Mouse (Mus musculus) cerebellum, adult 8-10 months (tissue): ENCODE results near the gene Blmh.

Source experiments
- DNase-seq: peaks from one replicate; pipeline ENCODE4 v3.0.0; 2022

The Blmh gene

DNA sequence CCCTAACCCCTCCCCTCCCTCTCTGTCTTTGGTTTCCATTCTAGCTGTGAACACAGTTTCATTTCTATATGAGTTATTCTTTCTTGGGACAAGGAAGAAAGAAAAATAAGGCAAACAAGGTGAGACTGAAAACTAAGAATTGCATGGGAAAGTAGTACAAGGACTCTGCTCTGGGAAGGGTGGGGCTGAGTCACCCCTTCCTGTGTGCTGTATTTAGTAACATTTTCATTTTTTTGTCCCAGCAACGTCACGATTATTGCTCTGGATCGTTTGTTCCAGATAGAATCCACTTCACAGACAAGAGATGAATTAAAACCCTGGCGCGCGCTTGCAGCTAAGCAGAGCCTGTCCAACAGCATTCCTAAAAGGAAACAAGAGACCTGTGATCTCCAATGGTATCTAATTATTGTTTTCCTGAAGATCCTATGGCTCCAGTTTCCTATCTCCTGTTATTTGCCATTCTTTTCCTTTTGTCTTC, at the start of gene Blmh:
Blmh (plus strand) TSS at position 51 of the 478 bp plus-strand sequence.
- no peak for DNase-seq

DNA sequence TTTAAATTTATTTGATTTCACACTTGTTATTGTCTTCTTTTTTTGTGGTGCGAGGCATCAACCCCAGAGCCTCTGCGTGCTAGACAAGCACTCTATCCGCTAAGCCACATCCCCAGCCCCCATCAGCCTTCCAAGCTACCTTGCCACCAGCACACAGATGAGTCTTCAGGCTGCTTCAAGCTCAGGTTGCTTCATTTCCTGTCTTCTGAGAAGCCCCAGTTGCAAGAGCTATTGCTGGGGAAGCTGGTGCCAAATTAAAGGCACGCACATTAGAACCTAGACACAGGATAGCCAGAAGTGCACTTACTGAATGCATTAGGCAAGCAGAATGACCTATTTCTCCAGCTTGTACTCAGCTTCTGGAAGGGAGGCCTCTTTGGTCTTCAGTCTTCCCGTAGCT, 44.8 kb upstream of the Blmh start:
- DNase-seq = no peak

DNA sequence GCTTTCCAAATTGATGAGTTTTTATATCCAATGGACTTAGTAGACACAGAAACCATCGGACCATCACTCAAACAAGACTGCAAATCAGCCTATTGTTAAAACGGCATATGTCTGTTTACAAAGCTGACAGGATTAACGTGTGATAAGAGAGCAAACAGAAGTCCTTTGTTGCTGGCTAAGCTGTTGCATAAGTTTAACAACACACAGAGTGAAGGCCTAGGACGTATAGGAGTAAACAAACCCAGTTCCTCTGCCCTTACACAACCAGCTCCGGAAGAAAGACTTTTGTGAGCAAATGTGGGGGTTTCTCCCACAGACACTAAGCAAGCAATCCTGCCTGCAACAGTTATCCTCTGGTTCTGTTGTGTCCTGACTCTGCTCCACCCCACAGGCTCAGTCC, 40.2 kb upstream of the Blmh start:
- no peak for DNase-seq

DNA sequence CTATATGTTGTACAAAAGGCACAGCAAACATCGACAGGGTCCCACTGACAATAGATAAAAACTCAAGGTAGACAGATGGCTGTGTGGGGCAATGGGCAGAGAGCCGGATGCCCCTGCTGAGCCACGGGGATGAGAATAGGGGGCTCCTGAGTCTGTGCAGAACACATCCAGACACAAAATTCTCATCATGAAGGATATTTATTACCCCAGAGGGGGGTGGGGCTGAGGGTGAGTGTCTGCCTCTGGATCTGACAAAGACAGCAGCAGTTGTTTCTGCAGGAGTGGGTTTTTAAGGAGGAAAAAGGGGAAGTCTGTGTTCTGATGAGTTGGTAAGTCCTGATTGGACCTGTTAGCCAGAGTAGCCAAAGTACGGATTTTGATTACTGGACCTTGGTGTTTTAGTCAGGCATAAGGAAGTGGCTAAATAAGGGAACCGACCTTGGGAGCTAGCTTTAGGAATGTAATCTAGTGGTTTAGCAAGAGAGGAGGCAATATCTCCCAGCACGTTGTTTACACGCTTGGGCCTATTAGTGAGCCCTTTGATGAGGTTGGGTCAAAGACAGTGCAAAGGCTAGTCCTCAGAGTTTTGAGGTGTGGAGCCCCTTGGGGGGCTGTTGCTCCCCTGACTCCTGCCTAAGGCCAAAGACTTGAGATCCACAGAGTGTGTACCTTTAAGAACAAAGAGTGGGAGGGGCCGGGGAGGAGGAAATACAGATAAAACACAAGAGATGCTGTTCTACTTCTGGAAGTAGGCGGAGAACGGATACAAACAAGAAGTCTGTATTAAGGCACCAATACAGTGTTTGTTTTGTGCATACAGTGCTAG, 35.1 kb upstream of the Blmh start:
- no peak for DNase-seq

DNA sequence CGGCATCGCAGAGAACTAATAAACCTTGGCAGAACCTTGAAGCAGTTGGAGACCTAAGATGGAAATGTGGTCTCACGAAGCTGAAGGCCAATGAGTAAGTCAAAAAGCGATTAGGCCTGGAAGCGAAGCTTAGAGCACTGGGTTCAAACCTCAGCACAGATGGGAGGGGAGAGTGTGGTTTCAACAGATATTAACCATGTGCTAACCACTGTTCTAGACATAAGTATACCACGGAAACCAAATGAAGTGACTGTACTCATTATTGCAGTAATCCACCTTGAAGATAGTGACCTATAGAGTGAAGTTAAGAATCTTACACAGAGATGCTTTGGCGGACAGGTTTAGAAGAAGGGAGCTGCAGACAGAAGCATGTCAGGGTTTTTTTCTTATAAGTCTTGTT, 33.4 kb upstream of the Blmh start:
- DNase-seq = no peak

DNA sequence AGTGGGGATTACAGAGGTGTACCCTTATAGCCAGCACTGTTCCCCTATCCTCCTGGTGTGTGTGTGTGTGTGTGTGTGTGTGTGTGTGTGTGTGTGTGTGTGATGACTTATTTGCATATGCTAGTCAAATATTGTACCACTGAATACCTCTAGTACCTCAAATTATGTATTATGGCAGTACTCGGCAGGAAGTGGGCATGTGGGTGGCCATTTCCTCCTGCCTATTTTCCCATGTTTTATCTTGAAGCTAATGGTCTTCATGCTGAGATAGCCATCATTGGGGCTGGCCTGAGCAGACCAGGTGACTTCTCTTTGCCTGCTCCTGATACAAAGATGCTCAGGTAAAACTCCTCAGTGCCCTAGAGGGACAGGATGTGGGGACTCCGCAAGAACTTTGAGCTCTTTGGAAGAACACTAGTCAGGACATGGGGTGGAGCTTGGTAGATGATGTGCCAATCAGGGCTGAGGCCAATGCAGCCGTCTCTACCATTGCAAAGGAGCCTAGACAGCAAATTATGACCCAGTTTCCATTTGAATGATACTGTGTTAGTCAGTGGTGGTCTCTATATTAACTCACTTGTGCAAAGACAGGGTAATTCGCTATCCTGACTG, 32.8 kb upstream of the Blmh start:
- DNase-seq = no peak

DNA sequence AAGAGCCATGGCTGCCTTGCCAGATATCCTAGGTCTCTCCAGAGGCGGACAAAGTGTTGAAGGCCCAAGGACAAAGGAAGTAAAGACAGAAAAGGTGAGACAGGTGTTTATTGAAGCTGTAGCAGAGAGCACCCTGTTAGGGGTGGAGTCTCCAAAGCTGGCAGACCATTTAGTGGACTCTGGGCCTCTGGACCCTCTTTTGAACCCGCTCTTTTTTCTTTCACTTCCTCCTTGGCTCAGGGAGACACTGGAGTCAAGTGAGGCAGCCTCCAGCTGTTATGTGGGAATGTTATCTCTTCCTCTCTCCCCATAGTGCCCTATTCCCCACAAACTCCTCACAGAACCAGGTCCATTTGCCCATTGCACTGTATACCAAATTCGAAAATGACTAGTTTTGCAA, 31.6 kb upstream of the Blmh start:
- no peak for DNase-seq

DNA sequence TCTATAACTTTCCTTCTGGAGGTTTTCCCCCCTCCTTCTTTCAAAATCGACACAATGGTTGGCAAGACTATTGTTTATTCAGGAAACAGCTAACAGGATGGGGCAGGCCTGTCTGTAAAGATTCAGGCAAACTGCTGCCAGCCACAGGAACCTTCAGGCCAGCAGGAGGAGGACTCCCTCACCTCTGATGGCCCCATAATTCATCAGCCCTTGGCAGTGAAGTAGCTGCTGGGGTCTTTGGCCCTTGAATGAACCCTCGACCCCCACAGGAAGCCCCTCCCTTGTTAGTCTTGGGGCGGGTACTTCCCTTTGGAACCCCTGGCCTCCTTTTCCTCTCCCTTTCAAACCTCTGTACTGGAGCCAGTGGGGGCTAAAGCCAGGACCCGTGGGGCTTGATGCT, 31.0 kb upstream of the Blmh start:
- DNase-seq = no peak

DNA sequence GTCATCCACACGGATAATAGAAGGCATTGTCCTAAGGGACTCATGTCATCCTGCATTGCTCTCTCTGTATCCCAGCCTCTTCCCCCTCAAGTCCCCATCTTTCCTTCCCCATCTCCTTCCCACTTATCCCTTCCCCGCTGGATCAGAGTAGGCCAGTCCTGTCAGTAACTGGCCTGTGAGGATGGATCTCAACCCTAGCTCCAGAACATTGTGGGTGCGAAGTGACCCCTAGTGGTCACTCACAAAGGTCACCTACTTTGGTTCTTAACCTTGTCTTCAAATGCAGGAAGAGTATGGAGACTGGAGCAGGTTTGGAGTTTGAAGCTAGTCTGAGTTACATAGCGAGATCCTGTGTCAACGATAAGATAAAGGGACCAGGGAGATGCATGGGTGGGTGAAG, 30.4 kb upstream of the Blmh start:
- peak; percentile 67 for DNase-seq

DNA sequence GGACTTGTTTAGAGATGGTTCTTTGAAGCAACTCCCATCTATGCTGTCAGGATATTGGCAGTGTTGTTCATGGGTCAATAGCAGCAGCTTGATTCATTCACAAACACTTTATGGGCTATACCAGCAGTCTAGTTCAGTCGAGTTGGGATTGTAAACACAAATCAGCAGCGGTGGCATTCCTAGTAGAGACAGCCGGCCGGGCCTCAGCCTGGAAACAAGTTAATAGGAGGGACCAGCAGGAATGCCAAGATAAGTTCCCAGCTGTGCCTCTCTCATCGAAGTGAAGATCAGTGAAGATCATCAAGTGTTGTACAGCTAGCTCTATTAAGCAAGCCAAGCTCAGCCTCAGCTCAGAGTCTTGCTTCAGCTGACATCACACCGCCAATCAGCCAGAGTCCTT, 28.2 kb upstream of the Blmh start:
- no peak for DNase-seq

DNA sequence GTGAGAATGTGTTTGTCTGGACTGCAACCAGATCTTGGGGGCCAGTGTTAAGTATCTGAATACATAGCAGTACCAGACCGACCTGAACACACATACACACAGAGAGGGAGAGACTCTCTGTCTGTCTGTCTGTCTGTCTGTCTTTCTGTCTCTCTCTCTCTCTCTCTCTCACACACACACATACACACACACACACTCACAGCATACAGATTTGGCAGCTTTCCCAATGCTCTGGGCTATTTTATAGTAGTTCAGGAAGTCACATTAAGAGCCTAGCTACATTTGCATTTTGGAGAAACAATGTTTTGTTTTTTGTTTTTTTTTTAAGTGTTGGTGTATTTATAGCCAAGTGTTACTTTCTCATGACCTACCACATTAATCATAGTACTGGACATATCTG, 27.5 kb upstream of the Blmh start:
- DNase-seq = no peak

DNA sequence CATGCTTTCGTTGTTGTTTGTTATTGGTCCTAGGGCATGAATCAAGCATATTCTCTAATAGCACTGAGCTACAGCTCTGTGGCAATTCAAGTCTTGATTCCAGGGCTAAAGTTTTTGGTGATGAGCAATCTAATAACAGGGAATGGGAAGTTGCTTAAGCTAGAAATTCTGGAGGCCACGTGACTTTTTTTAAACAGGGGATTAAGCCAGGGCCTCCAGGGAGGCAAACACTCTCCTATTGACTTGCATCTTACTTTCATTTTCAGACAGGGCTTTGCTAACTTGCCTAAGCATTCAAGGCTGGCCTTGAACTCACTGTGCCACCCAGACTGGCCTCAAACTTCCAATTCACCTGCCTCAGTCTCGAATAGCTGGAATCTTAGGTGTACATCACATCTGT, 26.7 kb upstream of the Blmh start:
- no peak for DNase-seq

DNA sequence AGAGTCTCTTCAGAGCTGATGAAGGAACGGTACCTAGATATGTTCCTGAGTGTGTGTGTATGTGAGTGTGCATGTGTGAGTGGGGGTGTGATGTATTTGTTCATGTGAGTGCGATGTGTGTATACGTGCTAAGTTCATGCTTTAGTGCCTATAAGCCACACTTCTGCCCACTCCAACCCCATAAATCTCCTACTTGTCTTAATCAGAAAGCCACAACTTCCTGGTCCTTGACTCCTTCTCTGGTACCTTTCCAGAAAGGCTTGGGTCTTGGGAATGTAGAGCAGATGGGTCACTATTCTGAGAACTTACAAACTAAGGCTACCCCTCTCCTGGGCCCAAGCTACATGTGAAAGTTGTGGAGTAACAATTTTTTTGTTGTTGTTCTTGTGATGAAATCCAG, 25.9 kb upstream of the Blmh start:
- DNase-seq = no peak

DNA sequence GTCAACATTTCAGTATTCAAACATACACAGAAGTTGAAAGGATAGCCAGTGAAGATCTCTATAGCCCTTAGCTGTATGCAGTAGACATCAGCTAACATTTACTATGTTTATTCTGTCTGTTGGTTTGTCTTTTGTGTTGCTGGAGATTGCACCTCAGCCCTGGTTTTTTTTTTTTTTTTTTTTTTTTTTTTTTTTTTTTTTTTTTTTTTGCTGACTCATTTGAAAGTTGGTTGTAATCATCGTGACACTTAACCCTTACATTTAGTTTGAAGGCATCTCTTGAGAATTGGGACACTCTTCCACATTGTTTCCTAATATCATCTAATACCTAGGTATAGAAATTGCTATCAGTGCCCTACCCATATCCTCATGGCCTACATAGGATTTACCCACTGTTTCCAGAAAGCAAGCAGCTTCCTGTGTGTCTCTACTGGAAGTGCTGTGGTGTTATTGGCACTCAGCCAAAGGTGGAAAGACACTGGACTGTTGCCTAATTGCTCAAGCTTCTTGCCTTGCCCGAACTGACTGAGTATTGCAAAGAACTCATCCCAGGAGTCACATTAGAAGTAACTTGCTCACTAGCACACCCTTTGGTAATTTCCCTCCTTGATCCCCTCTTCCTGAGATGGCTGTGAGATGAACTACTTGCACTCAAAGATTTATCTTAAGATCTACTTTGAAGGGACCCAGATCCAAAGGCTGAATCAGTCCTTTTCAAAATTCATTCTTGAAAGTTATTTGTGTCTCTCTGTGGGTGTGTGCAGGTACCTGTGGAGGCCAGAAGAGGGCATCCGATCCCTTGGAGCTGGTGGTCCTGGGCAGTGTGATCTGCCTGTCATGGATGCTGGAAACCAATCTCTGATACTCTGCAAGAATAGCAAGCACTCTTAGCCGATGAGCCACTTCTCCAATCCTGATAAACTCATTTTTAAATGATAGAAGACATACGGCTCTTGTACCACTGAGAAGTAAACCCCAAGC, 24.6 kb upstream of the Blmh start:
- DNase-seq = no peak

DNA sequence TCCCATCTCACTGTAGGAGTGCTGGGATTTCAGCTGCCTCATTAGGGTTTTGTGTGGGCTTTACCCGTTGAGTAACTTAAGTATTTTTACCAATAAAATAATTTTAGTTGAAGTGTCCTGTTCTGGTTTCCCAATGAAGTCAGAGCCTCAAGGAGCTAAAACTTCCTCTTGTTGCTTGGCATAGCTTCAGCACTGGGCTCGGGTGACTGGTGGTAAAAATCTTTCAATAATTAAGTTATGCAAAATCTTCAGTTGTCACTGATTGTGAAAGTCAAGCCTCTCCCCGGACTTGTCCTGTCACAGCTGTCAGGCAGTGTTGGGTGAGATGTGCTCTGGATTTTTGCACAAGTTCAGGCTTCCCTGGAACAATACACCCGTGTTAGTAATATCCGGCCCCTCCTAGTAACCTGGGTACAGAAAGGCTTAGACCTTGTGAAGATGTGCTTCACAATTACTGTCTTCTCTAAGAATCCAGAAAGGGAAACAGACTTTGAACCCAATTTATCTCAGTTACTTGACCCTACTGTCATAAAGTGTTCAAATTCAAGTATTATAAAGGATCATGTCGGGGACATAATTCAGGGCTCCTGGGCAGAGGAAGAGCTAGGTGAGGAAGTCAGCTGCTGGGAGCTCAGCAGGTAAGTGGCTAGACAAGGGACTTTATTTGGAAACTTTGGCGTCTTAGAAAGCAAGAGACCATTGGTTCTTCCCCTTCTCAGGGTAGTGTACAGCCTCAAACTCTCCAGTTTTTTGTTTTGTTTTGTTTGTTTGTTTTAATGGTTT, 22.8 kb upstream of the Blmh start, which contains the start of gene Tmigd1:
Tmigd1 (plus strand) TSS at position 581 of the 783 bp plus-strand sequence.
- DNase-seq = no peak

DNA sequence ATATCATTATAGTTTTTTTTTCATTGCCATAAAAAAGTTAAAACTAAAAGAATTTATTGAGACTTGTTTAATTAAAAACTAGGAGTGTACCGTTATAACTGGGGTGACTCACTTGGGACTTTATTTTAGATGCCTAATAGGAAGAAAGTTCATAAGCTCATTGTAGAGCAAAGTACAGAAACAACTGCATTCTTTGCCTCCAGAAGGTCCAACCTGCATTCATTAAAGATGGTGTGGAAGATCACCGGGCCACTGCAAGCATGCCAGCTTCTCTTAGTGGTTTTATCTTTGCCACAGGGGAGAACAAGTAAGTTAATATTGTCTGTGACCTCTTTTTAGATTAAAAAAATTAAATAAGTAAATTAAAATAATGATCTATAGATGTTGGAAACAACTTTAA, 20.3 kb upstream of the Blmh start:
- no peak for DNase-seq

DNA sequence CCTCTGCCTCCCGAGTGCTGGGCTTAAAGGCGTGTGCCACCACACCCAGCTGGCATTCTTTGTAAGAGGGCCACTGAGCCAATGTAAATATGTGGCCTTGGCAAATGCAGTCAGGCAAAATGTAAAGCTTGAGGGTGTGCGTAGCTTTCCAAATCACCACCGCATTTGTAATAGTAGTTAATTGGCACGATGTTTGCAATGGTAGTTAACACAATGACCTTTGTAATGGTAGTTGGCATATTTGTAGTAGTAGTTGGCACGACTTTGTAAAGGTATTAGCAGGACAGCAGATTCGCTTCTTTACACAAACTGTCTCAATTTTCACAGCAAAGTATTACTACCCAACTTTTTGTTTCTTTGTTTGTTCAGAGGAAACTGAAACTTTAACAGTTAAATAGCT, 16.0 kb upstream of the Blmh start:
- DNase-seq = no peak

DNA sequence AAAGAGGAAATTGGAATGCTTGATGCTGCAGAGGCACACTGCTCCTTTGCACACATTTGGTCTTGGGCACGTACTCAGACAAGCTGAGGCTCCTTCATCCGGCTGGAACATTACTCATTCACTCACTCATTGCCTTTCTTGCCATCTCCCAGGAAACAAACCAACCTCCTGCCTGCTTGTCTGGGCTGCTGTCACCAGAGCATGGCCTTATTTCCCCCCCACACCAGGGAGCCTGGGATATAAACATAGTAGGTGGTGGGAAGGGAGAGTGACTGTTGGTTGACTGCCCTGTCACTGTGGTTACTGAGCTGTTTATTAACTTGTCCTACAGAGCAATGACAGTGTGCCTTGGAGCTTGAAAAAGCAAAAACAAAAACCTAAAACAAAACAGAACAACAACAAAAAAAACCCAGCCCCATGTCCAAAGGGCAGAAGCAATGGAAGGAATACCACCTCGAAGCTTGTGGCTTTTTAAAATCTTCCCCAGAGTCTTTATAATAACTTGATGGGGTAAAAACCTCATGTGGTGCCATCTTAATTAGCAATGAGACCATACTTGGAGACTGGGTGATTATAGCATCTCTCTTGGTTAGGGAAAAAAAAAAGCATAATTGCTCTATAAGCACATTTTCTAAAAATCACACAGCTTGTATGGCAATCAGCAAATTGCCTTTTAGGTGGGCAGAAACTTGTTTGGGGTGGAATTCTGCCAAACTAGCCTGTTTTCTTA, 13.1 kb upstream of the Blmh start:
- DNase-seq = no peak

DNA sequence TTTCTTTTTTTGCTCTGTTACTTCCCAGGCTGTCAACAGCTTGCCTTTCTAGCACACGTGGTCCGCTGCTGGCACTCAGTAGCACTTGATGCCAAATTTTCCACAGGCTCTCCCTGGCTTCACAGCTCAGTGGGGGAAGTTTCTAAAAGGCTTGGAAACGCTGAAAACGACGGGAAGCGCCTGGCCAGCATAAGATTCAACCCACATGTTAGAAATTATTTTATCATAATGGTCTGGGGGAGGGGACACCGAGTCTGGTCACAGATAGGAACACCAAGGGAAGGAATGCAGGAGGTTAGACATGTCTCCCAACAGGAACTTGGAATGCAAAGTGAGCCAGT, 12.6 kb upstream of the Blmh start:
- peak; percentile 23 for DNase-seq

DNA sequence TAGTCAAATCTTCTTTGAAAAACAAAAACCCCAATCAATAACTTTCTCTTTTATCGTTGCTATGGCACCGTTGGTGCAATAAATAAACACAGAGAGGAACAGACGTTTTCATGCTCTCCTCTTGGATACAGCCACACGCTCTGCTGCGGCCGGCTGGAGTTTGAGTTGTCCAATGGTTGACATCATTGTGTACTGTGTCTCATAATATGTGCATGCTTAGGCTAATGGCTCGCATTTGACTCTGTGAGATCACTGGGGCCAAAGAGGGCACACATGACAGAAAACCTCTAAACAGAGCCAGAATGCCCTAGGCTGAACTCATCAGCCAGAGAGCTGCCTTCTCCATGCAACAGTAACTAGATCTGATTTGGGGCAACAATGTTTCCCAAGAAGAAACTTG, 10.2 kb upstream of the Blmh start:
- no peak for DNase-seq

DNA sequence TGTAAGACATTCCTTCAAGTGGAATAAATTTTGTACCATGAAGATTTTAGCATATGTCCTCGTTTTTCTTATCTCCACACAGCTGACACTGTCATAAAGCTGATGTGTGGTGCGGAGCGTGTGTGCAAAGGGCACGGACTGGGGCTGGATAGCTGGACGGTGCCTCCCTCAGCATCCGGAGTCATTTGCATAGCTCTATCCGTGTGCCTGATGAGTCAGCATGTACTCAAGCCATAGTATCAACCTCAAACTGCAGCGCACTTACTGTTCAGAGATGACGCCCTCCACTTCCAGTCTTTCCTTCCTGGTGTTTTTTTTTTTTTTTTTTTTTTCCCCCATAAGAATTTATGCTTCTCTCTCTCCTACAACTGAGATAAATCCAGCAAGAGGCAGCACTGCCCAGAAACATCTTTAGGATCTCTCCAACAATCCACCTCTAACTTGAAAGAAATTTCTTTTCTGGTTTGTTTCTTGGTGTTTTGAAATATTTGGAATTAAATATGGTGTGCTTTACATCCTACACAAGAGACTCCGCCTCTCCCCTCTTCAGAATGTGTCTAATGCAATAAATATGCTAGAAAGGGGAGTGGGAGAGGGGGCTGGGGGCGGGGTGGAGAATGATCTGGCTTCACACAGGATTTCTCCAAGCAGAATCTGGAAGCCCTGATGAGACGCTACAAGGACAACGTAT, 7.9 kb upstream of the Blmh start:
- DNase-seq = no peak

DNA sequence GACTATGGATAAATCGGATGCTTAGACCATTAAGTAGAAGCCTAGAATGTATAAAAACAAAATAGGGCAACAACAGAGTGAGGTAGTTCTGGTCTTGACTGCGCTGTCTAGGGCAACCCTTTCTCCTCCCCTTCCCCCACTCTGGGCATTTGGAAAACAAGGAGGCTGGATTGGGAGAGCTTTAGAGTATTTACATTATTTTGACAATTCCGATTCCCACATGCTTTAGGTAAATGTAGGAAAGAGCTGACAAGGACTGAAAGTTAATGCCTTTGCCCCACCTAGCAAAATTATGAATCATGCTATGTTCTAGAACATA, 7.4 kb upstream of the Blmh start:
- DNase-seq = no peak
